Mouse (Mus musculus): Measurements from ENCODE around the gene Rab37. TPM values are rescaled to one million over a fixed set of nuclear protein-coding genes. Genes with fewer than 3 reads are reported as not detected.
A peak's percentile ranks its signal among the peaks of the same experiment; 100 is the strongest.

The Rab37 gene
- polyA plus RNA-seq, 1 experiment from 2014 or later = 0.61 TPM

DNA sequence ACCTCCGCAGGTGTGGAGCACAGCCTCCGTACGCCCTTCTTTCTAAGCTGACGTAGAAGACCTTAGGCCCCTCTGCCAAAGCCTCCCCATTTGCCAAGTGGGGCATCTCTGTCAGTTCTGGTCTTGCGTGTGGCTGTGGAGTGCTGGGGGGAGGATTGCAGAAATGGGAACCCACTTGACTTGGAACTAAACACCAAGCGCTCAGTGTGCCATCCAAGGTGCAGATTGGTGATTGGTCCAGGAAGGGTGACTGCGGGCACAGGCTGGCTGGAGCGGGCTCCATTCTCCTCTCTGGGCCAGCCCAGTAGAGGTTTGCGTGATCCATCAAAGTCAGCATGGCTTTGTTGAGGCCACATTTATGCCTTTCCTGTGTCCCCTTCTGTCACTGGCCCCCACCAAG, 111.5 kb downstream of the Rab37 start:
- Histone ChIP-seq H3K27ac (ENCODE audit: low read depth, low read length) (no peak overlapping the region), H3K9me3 (ENCODE audit: control insufficient read depth, low read length) (no peaks in the 10 kb centered on the region)

GRCm38 (mm10) chr11:115208126-115208525, 116.9 kb downstream of the Rab37 start:
- Histone ChIP-seq H3K4me2 (no peak overlapping the region), H3K9me3 (ENCODE audit: control insufficient read depth, low read length) (no peaks in the 10 kb centered on the region), H3K4me3 (ENCODE audit: low read depth, low read length) (no peak overlapping the region), H3K36me3 (ENCODE audit: control insufficient read depth, insufficient read depth, low read length) (no peaks in the 10 kb centered on the region), H3K27ac (ENCODE audit: low read depth, low read length) (no peak overlapping the region), H3K9ac (ENCODE audit: low read length) (no peak overlapping the region), H3K27me3 (ENCODE audit: control insufficient read depth, insufficient read depth, low read length) (no peaks in the 10 kb centered on the region), H3K4me1 (ENCODE audit: control insufficient read depth, insufficient read depth, low read length) (no peaks in the 10 kb centered on the region; the same call in 1 of the 2 replicates)
- no peak for ATAC-seq (ENCODE audit: low FRiP score)
- WGBS = 90% methylated on average over 12 of the region's 12 CpGs
- no peak for DNase-seq (ENCODE audit: low spot score, missing footprints)

More for the DNA sequence above, 111.5 kb downstream of the Rab37 start:
- Histone ChIP-seq H3K27me3 (ENCODE audit: control insufficient read depth, insufficient read depth, low read length) (no peaks in the 10 kb centered on the region), H3K4me2 (no peak overlapping the region), H3K4me1 (ENCODE audit: control insufficient read depth, insufficient read depth, low read length) (no peaks in the 10 kb centered on the region), H3K36me3 (ENCODE audit: control insufficient read depth, insufficient read depth, low read length) (no peaks in the 10 kb centered on the region), H3K9ac (ENCODE audit: low read length) (no peak overlapping the region), H3K4me3 (ENCODE audit: low read depth, low read length) (no peak overlapping the region)
- 95% methylated on average over 9 of the region's 9 CpGs for WGBS
- DNase-seq (ENCODE audit: low spot score, missing footprints) (no peak), ATAC-seq (ENCODE audit: low FRiP score) (peak; percentile 35; the same call in 1 of the 2 replicates)

- no peaks in the 10 kb centered on the region; the same call in 1 of the 2 replicates for H3K4me1 ChIP-seq (ENCODE audit: control insufficient read depth, insufficient read depth, low read length)
- no peaks in the 10 kb centered on the region for H3K27me3 ChIP-seq (ENCODE audit: control insufficient read depth, insufficient read depth, low read length)
- DNase-seq (ENCODE audit: low spot score, missing footprints) (no peak), ATAC-seq (ENCODE audit: low FRiP score) (no peak)
- no peaks in the 10 kb centered on the region for H3K9me3 ChIP-seq (ENCODE audit: control insufficient read depth, low read length)
- no peak overlapping the region for H3K27ac ChIP-seq (ENCODE audit: low read depth, low read length)
- H3K36me3 ChIP-seq (ENCODE audit: control insufficient read depth, insufficient read depth, low read length) = no peaks in the 10 kb centered on the region
- H3K4me2 ChIP-seq = no peak overlapping the region
- WGBS = 79% methylated on average over 25 of the region's 25 CpGs
- H3K4me3 ChIP-seq (ENCODE audit: low read depth, low read length) = no peak overlapping the region
- H3K9ac ChIP-seq (ENCODE audit: low read length) = no peak overlapping the region
Measured at GRCm38 (mm10) chr11:115208776-115209732, 117.8 kb downstream of the Rab37 start.

DNA sequence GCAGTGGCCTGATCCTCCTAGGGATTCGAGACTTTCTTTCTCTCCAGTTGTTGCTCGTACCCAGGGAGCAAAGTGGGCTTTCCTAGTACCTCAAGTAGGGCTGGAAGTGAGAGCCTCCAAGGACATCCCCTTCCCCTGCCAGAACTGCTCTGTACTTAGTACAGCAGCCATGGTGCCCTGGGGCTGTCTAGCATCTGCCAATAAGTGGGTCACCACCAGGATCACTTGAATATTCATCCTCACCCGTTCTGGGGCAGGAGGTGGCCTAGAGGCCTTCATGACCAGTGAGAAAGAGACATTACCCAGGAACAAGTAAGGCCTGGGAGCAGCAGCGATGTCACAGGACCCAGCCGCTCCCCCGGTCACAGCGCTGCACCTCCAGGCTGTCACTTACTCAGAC, 118.7 kb downstream of the Rab37 start:
- Histone ChIP-seq H3K27ac (ENCODE audit: low read depth, low read length) (no peak overlapping the region), H3K4me3 (ENCODE audit: low read depth, low read length) (no peak overlapping the region), H3K27me3 (ENCODE audit: control insufficient read depth, insufficient read depth, low read length) (no peaks in the 10 kb centered on the region), H3K36me3 (ENCODE audit: control insufficient read depth, insufficient read depth, low read length) (no peaks in the 10 kb centered on the region), H3K9me3 (ENCODE audit: control insufficient read depth, low read length) (no peaks in the 10 kb centered on the region), H3K4me2 (no peak overlapping the region), H3K9ac (ENCODE audit: low read length) (no peak overlapping the region), H3K4me1 (ENCODE audit: control insufficient read depth, insufficient read depth, low read length) (no peaks in the 10 kb centered on the region; the same call in 1 of the 2 replicates)
- WGBS = 77% methylated on average over 7 of the region's 7 CpGs
- DNase-seq (ENCODE audit: low spot score, missing footprints) = no peak
- ATAC-seq (ENCODE audit: low FRiP score) = no peak

Other genes with a start within 250 kb of the Rab37 start
- gene Gprc5c, start 240.3 kb upstream of the Rab37 start, polyA plus RNA-seq (2014; fragmentation: Nextera tagmentation; extraction: Ambion mirVana) = 8.9 and 10.7 TPM in 2 replicates
- 0.79 and 1.1 TPM in 2 replicates for gene Cd300a, start 201.4 kb upstream of the Rab37 start, polyA plus RNA-seq (2014; fragmentation: Nextera tagmentation; extraction: Ambion mirVana)
- gene Cd300lb, start 157.0 kb upstream of the Rab37 start, polyA plus RNA-seq (2014; fragmentation: Nextera tagmentation; extraction: Ambion mirVana) = 0.30 TPM in 1 of 2 replicates, not detected in the other
- not detected in 2 replicates for gene Cd300c, start 122.3 kb upstream of the Rab37 start, polyA plus RNA-seq (2014; fragmentation: Nextera tagmentation; extraction: Ambion mirVana)
- gene Cd300ld, start 101.5 kb upstream of the Rab37 start, polyA plus RNA-seq (2014; fragmentation: Nextera tagmentation; extraction: Ambion mirVana) = 0.08 and 0.16 TPM in 2 replicates
- 0.64 and 1.4 TPM in 2 replicates for gene Cd300c2, start 89.6 kb upstream of the Rab37 start, polyA plus RNA-seq (2014; fragmentation: Nextera tagmentation; extraction: Ambion mirVana)
- not detected in 2 replicates for gene Cd300ld2, start 75.2 kb upstream of the Rab37 start, polyA plus RNA-seq (2014; fragmentation: Nextera tagmentation; extraction: Ambion mirVana)
- not detected in 2 replicates for gene Cd300ld4, start 64.4 kb upstream of the Rab37 start, polyA plus RNA-seq (2014; fragmentation: Nextera tagmentation; extraction: Ambion mirVana)
- gene Cd300ld5, start 53.7 kb upstream of the Rab37 start, polyA plus RNA-seq (2014; fragmentation: Nextera tagmentation; extraction: Ambion mirVana) = not detected in 2 replicates
- gene Cd300ld3, start 43.0 kb upstream of the Rab37 start, polyA plus RNA-seq (2014; fragmentation: Nextera tagmentation; extraction: Ambion mirVana) = not detected in 2 replicates
- not detected in 2 replicates for gene Cd300e, start 29.3 kb upstream of the Rab37 start, polyA plus RNA-seq (2014; fragmentation: Nextera tagmentation; extraction: Ambion mirVana)
- not detected in 2 replicates for gene Cd300lf, start 42.6 kb downstream of the Rab37 start, polyA plus RNA-seq (2014; fragmentation: Nextera tagmentation; extraction: Ambion mirVana)
- gene Slc9a3r1, start 71.9 kb downstream of the Rab37 start, polyA plus RNA-seq (2014; fragmentation: Nextera tagmentation; extraction: Ambion mirVana) = 26.8 and 32.0 TPM in 2 replicates
- gene Tmem104, start 96.1 kb downstream of the Rab37 start, polyA plus RNA-seq (2014; fragmentation: Nextera tagmentation; extraction: Ambion mirVana) = 6.2 and 9.2 TPM in 2 replicates
- 17.7 and 19.2 TPM in 2 replicates for gene Nat9, start 96.4 kb downstream of the Rab37 start, polyA plus RNA-seq (2014; fragmentation: Nextera tagmentation; extraction: Ambion mirVana)
- 0.04 and 0.18 TPM in 2 replicates for gene Grin2c, start 175.8 kb downstream of the Rab37 start, polyA plus RNA-seq (2014; fragmentation: Nextera tagmentation; extraction: Ambion mirVana)
- 11.2 and 12.7 TPM in 2 replicates for gene Fdxr, start 185.6 kb downstream of the Rab37 start, polyA plus RNA-seq (2014; fragmentation: Nextera tagmentation; extraction: Ambion mirVana)
- gene Fads6, start 206.2 kb downstream of the Rab37 start, polyA plus RNA-seq (2014; fragmentation: Nextera tagmentation; extraction: Ambion mirVana) = 0.23 and 0.28 TPM in 2 replicates
- not detected in 2 replicates for gene Otop2, start 215.7 kb downstream of the Rab37 start, polyA plus RNA-seq (2014; fragmentation: Nextera tagmentation; extraction: Ambion mirVana)
- 0.08 TPM in 1 of 2 replicates, not detected in the other for gene Ush1g, start 230.6 kb downstream of the Rab37 start, polyA plus RNA-seq (2014; fragmentation: Nextera tagmentation; extraction: Ambion mirVana)
- gene Otop3, start 243.3 kb downstream of the Rab37 start, polyA plus RNA-seq (2014; fragmentation: Nextera tagmentation; extraction: Ambion mirVana) = 0.18 and 0.34 TPM in 2 replicates

Measured in midbrain, embryonic 11.5 days (tissue).